Mouse (Mus musculus) limb, embryonic 15.5 days (tissue): ENCODE results near the gene Cst9. TPM values are rescaled to one million over a fixed set of nuclear protein-coding genes. Genes with fewer than 3 reads are reported as not detected.

ENCODE experiments used
- ATAC-seq: fragments of 200-750 bp; cut with Nextera tagmentation; 2 replicates; pipeline ENCODE4 v1.8.0; 2017; ENCODE audit warnings: low read depth, moderate TSS enrichment; ENCODE audit not compliant: insufficient number of reproducible peaks, low FRiP score, low TSS enrichment
- H3K27ac ChIP-seq: fragments of 300-500 bp; sonication (generic); 2 replicates; pipeline ENCODE4 v1.5.1; 2015; ENCODE audit warnings: moderate library complexity, mild to moderate bottlenecking, inconsistent platforms
- H3K27me3 ChIP-seq: fragments of 300-500 bp; sonication (generic); 2 replicates; pipeline ENCODE4 v1.6.1; 2015; ENCODE audit warnings: inconsistent platforms
- H3K36me3 ChIP-seq: fragments of 300-500 bp; sonication (generic); 2 replicates; pipeline ENCODE4 v1.6.1; 2015; ENCODE audit warnings: inconsistent platforms
- H3K4me1 ChIP-seq: fragments of 300-500 bp; sonication (generic); 2 replicates; pipeline ENCODE4 v1.6.1; 2015; ENCODE audit warnings: inconsistent platforms
- H3K4me2 ChIP-seq: fragments of 300-500 bp; sonication (generic); 2 replicates; pipeline ENCODE4 v1.6.1; 2015; ENCODE audit warnings: mild to moderate bottlenecking, inconsistent platforms
- H3K4me3 ChIP-seq: fragments of 300-500 bp; sonication (generic); 2 replicates; pipeline ENCODE4 v1.5.1; 2015; ENCODE audit warnings: mild to moderate bottlenecking, inconsistent platforms
- H3K9ac ChIP-seq: fragments of 300-500 bp; sonication (generic); 2 replicates; pipeline ENCODE4 v1.6.1; 2015; ENCODE audit warnings: inconsistent platforms
- H3K9me3 ChIP-seq: fragments of 300-500 bp; sonication (generic); 2 replicates; pipeline ENCODE4 v1.6.1; 2016; ENCODE audit warnings: inconsistent platforms
- WGBS: fragments of 180-500 bp; shearing (Covaris S2); methylation state at CpG from one replicate; pipeline ENCODE4 v1.1.7; 2015; 5-methylcytosine and 5-hydroxymethylcytosine counted together
- polyA plus RNA-seq: library from polyadenylated mRNA; unstranded; fragments of >200 nt; fragmentation: Nextera tagmentation; extraction: Ambion mirVana; gene quantifications from 2 replicates; pipeline ENCODE4 v1.2.1, GENCODE M21; 2015

Gene Cst9
- polyA plus RNA-seq, result not detected in 2 replicates

DNA sequence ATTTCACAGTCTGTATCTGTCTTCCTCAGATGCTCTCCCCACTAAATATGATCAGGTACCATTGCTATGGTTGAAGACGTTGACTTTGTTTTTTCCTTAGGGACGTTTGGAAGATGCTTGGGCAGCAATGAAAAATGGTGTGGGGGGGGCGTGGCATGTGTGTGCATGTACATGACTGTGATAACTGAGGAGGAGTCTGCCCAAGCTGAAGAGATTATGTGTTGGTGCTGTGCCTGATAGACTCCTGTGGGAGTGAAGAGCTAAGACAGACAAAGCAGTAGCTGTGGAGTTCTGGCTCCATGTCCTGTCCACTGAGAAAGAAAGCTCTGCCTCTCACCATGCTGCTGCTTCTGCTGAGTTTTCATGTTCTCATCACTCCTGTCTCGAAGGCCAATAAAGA, at the start of gene Cst9:
Cst9 (plus strand) TSS at position 236 of the 400 bp plus-strand sequence.
- Histone ChIP-seq H3K27me3 (no peaks in the 10 kb centered on the region), H3K4me3 (no peak within 1 kb of the TSS), H3K9me3 (no peaks in the 10 kb centered on the region), H3K27ac (no peak within 1 kb of the TSS), H3K4me1 (no peaks in the 10 kb centered on the region), H3K36me3 (no peaks in the 10 kb centered on the region), H3K9ac (no peak within 1 kb of the TSS), H3K4me2 (no peak within 1 kb of the TSS)
- no peak for ATAC-seq
- whole genome bisulfite sequencing, result 61% methylated on average over 4 of the region's 4 CpGs

DNA sequence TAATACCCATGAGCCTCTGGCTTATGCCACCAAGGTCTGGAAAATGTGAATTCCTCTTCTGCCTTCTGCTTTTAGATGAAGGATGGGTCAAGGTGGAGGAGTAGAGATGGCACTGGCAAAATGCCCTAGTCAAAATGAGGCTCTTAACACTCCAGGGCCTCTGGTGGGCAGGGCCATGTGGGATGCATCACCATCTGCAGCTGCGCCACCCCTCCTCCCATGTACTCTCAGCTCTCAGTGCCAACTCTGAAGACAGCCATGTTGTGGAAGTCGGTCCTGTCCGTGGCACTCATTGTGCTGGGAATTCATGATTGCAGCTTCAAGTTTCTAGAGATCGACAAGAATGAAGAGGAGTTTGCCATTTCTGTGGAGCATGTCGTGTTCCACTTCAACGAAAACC, 45.8 kb upstream of the Cst9 start, which contains the start of gene Cst12:
Cst12 (plus strand) TSS at position 220 of the 400 bp plus-strand sequence.
- WGBS, result 93% methylated on average over 6 of the region's 6 CpGs
- Histone ChIP-seq H3K4me3 (no peak within 1 kb of the TSS), H3K4me1 (no peaks in the 10 kb centered on the region)

DNA sequence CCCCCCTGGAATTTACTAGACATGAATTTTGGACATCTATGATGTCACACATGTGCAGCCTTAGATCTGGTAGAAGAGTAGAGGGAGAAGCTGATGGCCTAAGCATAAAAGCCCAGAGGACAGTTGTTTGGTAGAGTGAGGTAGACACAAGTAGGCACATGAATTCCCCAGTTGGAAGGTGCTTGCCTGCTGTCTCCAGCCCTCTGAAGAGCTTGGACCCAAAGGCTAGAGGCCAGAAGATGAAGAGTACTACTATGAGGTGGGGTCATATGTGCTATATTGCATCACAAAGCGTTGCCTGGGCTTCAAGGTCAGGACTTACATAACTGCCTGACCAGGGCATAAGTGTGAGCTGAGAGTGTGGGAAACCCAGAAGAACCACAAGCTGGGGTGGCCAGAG, 36.5 kb upstream of the Cst9 start, which contains the start of gene Cst8:
Cst8 (plus strand) TSS at position 301 of the 400 bp plus-strand sequence.
- 83% methylated on average over 1 of the region's 1 CpGs for WGBS
- Histone ChIP-seq H3K4me1 (no peaks in the 10 kb centered on the region), H3K4me2 (no peak within 1 kb of the TSS), H3K27me3 (no peaks in the 10 kb centered on the region), H3K4me3 (no peak within 1 kb of the TSS), H3K27ac (no peak within 1 kb of the TSS), H3K36me3 (no peaks in the 10 kb centered on the region), H3K9ac (no peak within 1 kb of the TSS), H3K9me3 (no peaks in the 10 kb centered on the region)
- no peak for ATAC-seq

More for the DNA sequence above, 45.8 kb upstream of the Cst9 start, which contains the start of gene Cst12:
- no peak within 1 kb of the TSS for H3K9ac ChIP-seq
- H3K4me2 ChIP-seq, result no peak within 1 kb of the TSS
- no peaks in the 10 kb centered on the region for H3K9me3 ChIP-seq
- H3K27ac ChIP-seq, result no peak within 1 kb of the TSS
- H3K27me3 ChIP-seq, result no peaks in the 10 kb centered on the region
- H3K36me3 ChIP-seq, result no peaks in the 10 kb centered on the region
- no peak for ATAC-seq

DNA sequence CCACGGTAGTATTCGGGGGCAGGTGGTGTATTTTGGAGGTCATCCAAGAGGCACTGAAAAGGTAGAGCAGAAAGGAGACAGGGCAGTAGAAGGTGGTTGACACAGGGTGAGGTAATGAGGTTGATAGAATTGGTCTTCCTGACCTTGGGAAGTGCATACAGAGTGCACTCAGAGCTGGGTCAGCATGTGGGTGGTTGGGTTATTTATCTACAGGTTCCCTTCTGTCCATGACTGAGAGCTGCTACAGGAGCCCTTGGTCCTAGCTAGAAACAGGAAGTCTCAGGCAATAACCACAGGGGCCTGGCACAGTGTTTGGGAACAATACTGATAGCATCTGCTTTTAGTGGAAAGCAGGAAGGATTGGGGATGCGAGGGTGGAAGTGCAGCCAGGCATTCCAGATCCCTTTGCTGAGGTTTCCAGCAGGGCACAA, 33.4 kb upstream of the Cst9 start:
- no peak overlapping the region for H3K4me2 ChIP-seq
- 37% methylated on average over 3 of the region's 3 CpGs for WGBS
- no peaks in the 10 kb centered on the region for H3K9me3 ChIP-seq
- no peaks in the 10 kb centered on the region for H3K27me3 ChIP-seq
- H3K4me1 ChIP-seq, result no peaks in the 10 kb centered on the region
- no peaks in the 10 kb centered on the region for H3K36me3 ChIP-seq
- no peak overlapping the region for H3K4me3 ChIP-seq
- no peak overlapping the region for H3K27ac ChIP-seq
- ATAC-seq, result no peak
- H3K9ac ChIP-seq, result no peak overlapping the region

DNA sequence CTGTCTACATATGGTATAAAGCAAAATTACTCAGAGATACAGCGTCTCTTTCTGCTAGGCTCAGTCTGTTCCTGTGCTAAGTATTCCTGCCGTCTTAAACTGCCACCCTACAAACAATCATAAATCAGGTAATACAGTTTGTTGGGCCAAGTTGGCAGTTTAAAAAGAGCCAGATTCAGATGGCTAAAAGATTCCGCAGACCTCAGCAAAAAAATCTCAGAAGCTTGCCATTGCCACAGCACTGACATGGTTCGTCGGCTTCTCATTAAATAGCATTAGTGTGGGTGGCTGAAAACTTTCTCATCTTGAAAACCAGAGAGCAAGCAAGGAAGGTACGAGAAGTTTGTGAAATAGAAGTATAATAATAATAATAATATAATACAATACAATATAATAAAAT, 28.3 kb upstream of the Cst9 start:
- Histone ChIP-seq H3K36me3 (no peaks in the 10 kb centered on the region), H3K4me3 (no peak overlapping the region), H3K27ac (no peak overlapping the region), H3K9ac (no peak overlapping the region), H3K9me3 (no peaks in the 10 kb centered on the region), H3K27me3 (no peaks in the 10 kb centered on the region), H3K4me1 (no peaks in the 10 kb centered on the region), H3K4me2 (no peak overlapping the region)
- 53% methylated on average over 6 of the region's 6 CpGs for WGBS
- no peak for ATAC-seq

GRCm38 (mm10) chr2:148819909-148820308, 15.0 kb upstream of the Cst9 start, which contains the start of gene Cst13:
Gene Cst13 (plus strand): TSS chr2:148820081.
- H3K4me1 ChIP-seq, result no peaks in the 10 kb centered on the region
- H3K27me3 ChIP-seq, result no peaks in the 10 kb centered on the region
- H3K4me3 ChIP-seq, result no peak within 1 kb of the TSS
- no peak within 1 kb of the TSS for H3K27ac ChIP-seq
- H3K9ac ChIP-seq, result no peak within 1 kb of the TSS
- H3K9me3 ChIP-seq, result no peaks in the 10 kb centered on the region
- H3K36me3 ChIP-seq, result no peaks in the 10 kb centered on the region
- no peak for ATAC-seq
- no peak within 1 kb of the TSS for H3K4me2 ChIP-seq

GRCm38 (mm10) chr2:148825986-148826385, 9.0 kb upstream of the Cst9 start:
- Histone ChIP-seq H3K4me1 (no peaks in the 10 kb centered on the region), H3K27me3 (no peaks in the 10 kb centered on the region), H3K4me2 (no peak overlapping the region), H3K36me3 (no peaks in the 10 kb centered on the region), H3K4me3 (no peak overlapping the region), H3K27ac (no peak overlapping the region), H3K9me3 (no peaks in the 10 kb centered on the region), H3K9ac (no peak overlapping the region)
- ATAC-seq, result no peak
- 56% methylated on average over 1 of the region's 1 CpGs for WGBS

- no peak overlapping the region for H3K4me3 ChIP-seq
- H3K36me3 ChIP-seq, result no peaks in the 10 kb centered on the region
- no peak overlapping the region for H3K9ac ChIP-seq
- H3K9me3 ChIP-seq, result no peaks in the 10 kb centered on the region
- no peak for ATAC-seq
- no peaks in the 10 kb centered on the region for H3K4me1 ChIP-seq
- H3K27me3 ChIP-seq, result no peaks in the 10 kb centered on the region
- WGBS, result 88% methylated on average over 5 of the region's 5 CpGs
- H3K27ac ChIP-seq, result no peak overlapping the region
- no peak overlapping the region for H3K4me2 ChIP-seq
These were observed 3.3 kb downstream of the Cst9 start for GRCm38 (mm10) chr2:148838075-148838777.

DNA sequence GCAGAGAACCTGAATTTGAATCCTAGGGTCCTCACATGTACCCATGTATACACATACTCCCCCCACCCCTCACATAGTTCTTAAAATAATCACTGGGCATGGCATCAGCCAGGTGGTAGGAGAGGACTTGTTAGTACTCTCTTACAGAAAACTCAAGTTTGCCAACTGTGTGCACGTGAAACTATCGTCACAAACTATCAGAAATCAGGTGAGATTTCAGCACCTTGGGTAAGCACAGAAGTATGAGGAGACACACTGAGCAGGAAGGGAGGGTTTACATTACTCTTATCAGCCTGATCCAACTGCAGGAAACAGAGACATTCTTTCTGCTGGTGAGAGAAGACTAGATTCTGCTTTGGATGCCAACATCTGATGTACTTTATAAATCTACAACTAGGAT, 4.3 kb downstream of the Cst9 start:
- no peak for ATAC-seq

GRCm38 (mm10) chr2:148851116-148851906, 16.4 kb downstream of the Cst9 start:
- Histone ChIP-seq H3K27ac (no peak overlapping the region), H3K4me3 (no peak overlapping the region), H3K9me3 (no peaks in the 10 kb centered on the region), H3K27me3 (no peaks in the 10 kb centered on the region), H3K36me3 (no peaks in the 10 kb centered on the region), H3K4me2 (no peak overlapping the region), H3K9ac (no peak overlapping the region), H3K4me1 (no peaks in the 10 kb centered on the region)
- 47% methylated on average over 8 of the region's 8 CpGs for WGBS
- no peak for ATAC-seq

More for the DNA sequence above, 4.3 kb downstream of the Cst9 start:
- no peak overlapping the region for H3K9ac ChIP-seq
- no peaks in the 10 kb centered on the region for H3K9me3 ChIP-seq
- no peak overlapping the region for H3K4me3 ChIP-seq
- H3K4me2 ChIP-seq, result no peak overlapping the region
- H3K36me3 ChIP-seq, result no peaks in the 10 kb centered on the region
- 90% methylated on average over 2 of the region's 2 CpGs for WGBS
- H3K27me3 ChIP-seq, result no peaks in the 10 kb centered on the region
- no peak overlapping the region for H3K27ac ChIP-seq
- no peaks in the 10 kb centered on the region for H3K4me1 ChIP-seq

GRCm38 (mm10) chr2:148856630-148857400, 21.9 kb downstream of the Cst9 start:
- H3K36me3 ChIP-seq, result no peaks in the 10 kb centered on the region
- no peaks in the 10 kb centered on the region for H3K4me1 ChIP-seq
- H3K9me3 ChIP-seq, result no peaks in the 10 kb centered on the region
- no peaks in the 10 kb centered on the region for H3K27me3 ChIP-seq
- no peak for ATAC-seq
- H3K9ac ChIP-seq, result no peak overlapping the region
- no peak overlapping the region for H3K27ac ChIP-seq
- no peak overlapping the region for H3K4me3 ChIP-seq
- 67% methylated on average over 8 of the region's 8 CpGs for WGBS
- no peak overlapping the region for H3K4me2 ChIP-seq
